Mouse (Mus musculus) kidney, embryonic 14.5 days (tissue): Measurements from ENCODE around the gene Olfr1448. TPM values are rescaled to one million over a fixed set of nuclear protein-coding genes. Genes with fewer than 3 reads are reported as not detected.
"Not testable (repeated sequence)": the region's sequence is repeated elsewhere in the genome, so short reads cannot be mapped to it uniquely, and the experiment has no call there.

ENCODE experiments used
- ATAC-seq: fragments of 200-750 bp; cut with Nextera tagmentation; 2 replicates; pipeline ENCODE4 v1.8.0; 2017; ENCODE audit warnings: moderate number of reproducible peaks, mild to moderate bottlenecking, moderate TSS enrichment, moderate library complexity; ENCODE audit not compliant: low FRiP score, low TSS enrichment
- H3K27ac ChIP-seq: fragments of 300-500 bp; sonication (generic); 2 replicates; pipeline ENCODE4 v1.5.1; 2014; ENCODE audit warnings: low read depth, mild to moderate bottlenecking, low read length, moderate library complexity, mixed read lengths
- H3K27me3 ChIP-seq: fragments of 300-500 bp; sonication (generic); 2 replicates; pipeline ENCODE4 v1.6.1; 2014; ENCODE audit warnings: mild to moderate bottlenecking, low read length; ENCODE audit not compliant: control insufficient read depth, insufficient read depth
- H3K36me3 ChIP-seq: fragments of 300-500 bp; sonication (generic); 2 replicates; pipeline ENCODE4 v1.6.1; 2014; ENCODE audit warnings: low read length, mixed read lengths; ENCODE audit not compliant: control insufficient read depth, insufficient read depth
- H3K4me1 ChIP-seq: fragments of 300-500 bp; sonication (generic); 2 replicates; pipeline ENCODE4 v1.6.1; 2014; ENCODE audit warnings: low read length, mixed read lengths; ENCODE audit not compliant: control insufficient read depth, insufficient read depth
- H3K4me2 ChIP-seq: fragments of 300-500 bp; sonication (generic); replicated peaks from 2 replicates; pipeline ENCODE4 v1.6.1; 2014; ENCODE audit warnings: low read depth, mild to moderate bottlenecking, low read length
- H3K4me3 ChIP-seq: fragments of 300-500 bp; sonication (generic); 2 replicates; pipeline ENCODE4 v1.5.1; 2014; ENCODE audit warnings: mild to moderate bottlenecking, low read length
- H3K9ac ChIP-seq: fragments of 300-500 bp; sonication (generic); 2 replicates; pipeline ENCODE4 v1.6.1; 2014; ENCODE audit warnings: low read depth, mild to moderate bottlenecking, low read length, moderate library complexity
- H3K9me3 ChIP-seq: fragments of 300-500 bp; sonication (generic); 2 replicates; pipeline ENCODE4 v1.6.1; 2016; ENCODE audit warnings: low read length; ENCODE audit not compliant: control insufficient read depth
- whole genome bisulfite sequencing: fragments of 180-500 bp; shearing (Covaris S2); extraction: QIAGEN DNeasy Blood & Tissue Kit; methylation state at CpG from one replicate; pipeline ENCODE4 v1.1.7; 2014; 5-methylcytosine and 5-hydroxymethylcytosine counted together
- polyA plus RNA-seq: library from polyadenylated mRNA; unstranded; fragments of >200 nt; fragmentation: Nextera tagmentation; extraction: Ambion mirVana; gene quantifications from 2 replicates; pipeline ENCODE4 v1.2.1, GENCODE M21; 2014

Olfr1448 gene
- polyA plus RNA-seq = not detected in 2 replicates

DNA sequence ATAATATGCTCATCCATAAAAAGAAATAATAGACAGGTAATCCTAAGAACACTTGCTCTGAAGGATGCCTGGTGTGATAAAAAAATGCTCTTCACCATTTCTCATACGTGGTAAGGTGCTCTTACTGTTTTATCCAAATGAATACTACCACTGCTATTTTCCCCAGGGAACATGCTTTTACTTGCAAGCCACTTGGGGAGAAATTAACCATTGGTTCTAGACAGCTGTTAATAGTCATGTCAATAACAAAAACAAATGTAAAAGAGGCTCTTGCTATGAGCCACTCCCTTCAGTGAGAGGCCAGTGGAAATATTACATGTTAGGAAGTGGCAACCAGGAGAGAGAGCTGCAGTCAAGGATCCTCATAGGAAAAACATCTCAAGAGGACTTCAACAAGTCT lies at the start of gene Olfr1448:
Olfr1448 (minus strand) TSS at position 101 of the 400 bp plus-strand sequence.
- 81% methylated on average over 1 of the region's 1 CpGs for whole genome bisulfite sequencing
- H3K4me3 ChIP-seq = no peak within 1 kb of the TSS
- no peaks in the 10 kb centered on the region for H3K27me3 ChIP-seq
- H3K4me2 ChIP-seq = no peak within 1 kb of the TSS
- H3K27ac ChIP-seq = no peak within 1 kb of the TSS
- no peak for ATAC-seq
- H3K36me3 ChIP-seq = no peaks in the 10 kb centered on the region
- H3K9me3 ChIP-seq = no peaks in the 10 kb centered on the region
- no peaks in the 10 kb centered on the region for H3K4me1 ChIP-seq
- H3K9ac ChIP-seq = no peak within 1 kb of the TSS

DNA sequence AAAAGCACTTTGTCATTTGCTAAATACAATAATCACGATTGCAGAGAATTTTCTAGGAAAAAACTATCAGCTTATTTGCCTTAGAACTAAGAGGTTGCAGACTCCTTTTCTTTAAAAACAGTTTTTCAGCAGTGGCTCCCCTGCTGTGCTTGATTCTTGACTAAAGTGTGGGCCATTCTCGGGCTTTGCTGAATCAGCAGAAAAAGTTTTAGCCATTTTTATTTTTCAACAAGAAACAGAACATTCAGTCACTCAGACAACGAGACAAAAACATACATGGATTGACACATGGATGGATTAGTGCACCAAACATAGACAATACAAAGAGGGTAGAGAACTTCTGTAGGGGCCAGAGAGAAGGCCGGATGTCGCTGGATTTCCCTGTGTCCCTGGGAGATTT lies 45.9 kb upstream of the Olfr1448 start:
- WGBS = 80% methylated on average over 5 of the region's 5 CpGs

DNA sequence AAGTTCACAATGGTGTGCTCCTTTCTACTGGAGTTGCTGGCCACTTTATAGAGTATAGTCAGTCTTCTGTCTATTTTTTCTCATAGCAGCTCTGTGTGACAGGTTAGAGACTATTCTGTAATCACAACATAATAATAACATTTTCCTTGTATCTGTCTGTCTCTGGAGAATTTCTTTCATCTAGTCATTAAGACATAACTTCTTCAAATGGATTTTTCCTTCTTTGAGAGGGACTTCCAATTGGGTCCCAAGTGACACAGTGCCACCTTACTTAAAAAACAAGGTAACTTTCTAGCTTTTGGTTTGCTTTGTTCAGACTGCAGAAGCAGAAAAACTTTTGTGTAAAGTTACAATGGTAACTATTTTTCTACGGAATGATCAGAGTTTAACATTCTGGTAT lies 25.7 kb upstream of the Olfr1448 start, which contains the start of gene Olfr1450:
Olfr1450 (plus strand) TSS at position 301 of the 400 bp plus-strand sequence.
- H3K36me3 ChIP-seq = no peaks in the 10 kb centered on the region
- ATAC-seq = no peak
- no peak within 1 kb of the TSS for H3K4me3 ChIP-seq
- H3K4me2 ChIP-seq = no peak within 1 kb of the TSS
- H3K4me1 ChIP-seq = no peaks in the 10 kb centered on the region
- no peak within 1 kb of the TSS for H3K27ac ChIP-seq
- 86% methylated on average over 1 of the region's 1 CpGs for WGBS
- no peaks in the 10 kb centered on the region for H3K27me3 ChIP-seq
- H3K9me3 ChIP-seq = no peaks in the 10 kb centered on the region
- no peak within 1 kb of the TSS for H3K9ac ChIP-seq

More for the DNA sequence above, 45.9 kb upstream of the Olfr1448 start:
- not testable (repeated sequence) for H3K27ac ChIP-seq, H3K4me1 ChIP-seq, H3K9ac ChIP-seq, H3K4me3 ChIP-seq, ATAC-seq, H3K36me3 ChIP-seq, H3K9me3 ChIP-seq, H3K4me2 ChIP-seq, H3K27me3 ChIP-seq

DNA sequence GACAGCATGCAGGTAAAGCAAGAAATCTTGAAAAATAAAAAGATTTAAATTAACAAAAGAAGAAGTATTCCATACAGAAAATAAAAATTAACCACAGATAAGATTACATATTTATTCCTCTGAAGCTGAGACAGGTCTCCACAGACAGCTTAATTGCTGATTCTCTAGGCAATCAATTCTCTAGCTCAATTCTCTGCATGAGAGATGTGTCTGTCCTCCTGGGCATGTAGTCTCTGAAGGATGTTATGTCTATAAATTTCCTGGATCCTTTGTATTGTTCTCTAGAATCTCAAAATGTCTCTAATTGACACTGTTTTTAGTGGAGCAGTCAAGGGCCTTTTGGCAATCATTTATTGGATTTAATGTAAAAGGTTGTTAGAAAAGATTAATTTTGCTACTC lies 6.3 kb upstream of the Olfr1448 start, which contains the start of gene Olfr1449:
Olfr1449 (plus strand) TSS at position 301 of the 400 bp plus-strand sequence.
- Histone ChIP-seq H3K36me3 (no peaks in the 10 kb centered on the region), H3K27me3 (no peaks in the 10 kb centered on the region), H3K4me3 (no peak within 1 kb of the TSS), H3K27ac (no peak within 1 kb of the TSS), H3K9ac (no peak within 1 kb of the TSS), H3K4me1 (no peaks in the 10 kb centered on the region), H3K9me3 (no peaks in the 10 kb centered on the region; the same call in 1 of the 2 replicates), H3K4me2 (no peak within 1 kb of the TSS)
- ATAC-seq = no peak

DNA sequence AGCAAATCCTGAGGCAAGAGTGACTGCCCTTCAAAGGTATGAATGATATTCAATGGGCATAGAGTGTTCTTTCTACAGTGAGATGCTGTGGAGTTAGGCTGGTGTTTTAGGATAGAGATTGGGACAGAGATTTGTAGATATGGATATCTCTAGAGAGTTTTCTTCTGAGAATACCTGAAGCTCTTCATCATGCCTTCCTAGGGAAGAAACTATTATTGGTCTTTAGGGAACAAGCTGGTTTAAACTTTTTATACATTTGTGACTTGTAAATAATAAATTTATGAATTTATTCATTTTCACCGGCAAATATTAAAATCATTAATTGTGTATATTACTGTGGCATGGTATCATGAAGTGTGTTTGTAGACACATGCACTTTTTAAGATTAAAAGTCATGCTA lies 20.6 kb downstream of the Olfr1448 start, which contains the start of gene Olfr1447:
Olfr1447 (minus strand) TSS at position 101 of the 400 bp plus-strand sequence.
- H3K36me3 ChIP-seq = no peaks in the 10 kb centered on the region
- no peak for ATAC-seq
- no peak within 1 kb of the TSS for H3K9ac ChIP-seq
- no peak within 1 kb of the TSS for H3K4me2 ChIP-seq
- no peak within 1 kb of the TSS for H3K27ac ChIP-seq
- no peaks in the 10 kb centered on the region for H3K4me1 ChIP-seq
- 90% methylated on average over 1 of the region's 1 CpGs for WGBS
- H3K9me3 ChIP-seq = no peaks in the 10 kb centered on the region
- no peak within 1 kb of the TSS for H3K4me3 ChIP-seq
- H3K27me3 ChIP-seq = no peaks in the 10 kb centered on the region

DNA sequence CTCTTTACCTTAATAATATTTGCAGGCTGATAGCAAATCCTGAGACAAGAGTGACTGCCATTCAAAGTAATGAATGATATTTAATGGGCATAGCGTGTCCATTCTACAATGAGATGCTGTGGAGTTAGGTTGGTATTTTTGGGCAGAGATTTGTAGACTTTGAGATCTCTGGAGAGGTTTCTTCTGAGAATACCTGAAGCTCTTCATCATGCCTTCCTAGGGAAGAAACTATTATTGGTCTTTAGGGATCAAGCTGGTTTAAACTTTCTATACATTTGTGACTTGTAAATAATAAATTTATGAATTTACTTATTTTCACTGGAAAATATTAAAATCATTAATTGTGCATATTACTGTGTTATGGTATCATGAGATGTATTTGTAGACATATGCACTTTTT lies 30.8 kb downstream of the Olfr1448 start, which contains the start of gene Olfr1446:
Olfr1446 (minus strand) TSS at position 101 of the 400 bp plus-strand sequence.
- no peaks in the 10 kb centered on the region for H3K4me1 ChIP-seq
- H3K9me3 ChIP-seq = no peaks in the 10 kb centered on the region
- no peak within 1 kb of the TSS for H3K9ac ChIP-seq
- H3K36me3 ChIP-seq = no peaks in the 10 kb centered on the region
- H3K27me3 ChIP-seq = no peaks in the 10 kb centered on the region
- no peak within 1 kb of the TSS for H3K4me3 ChIP-seq
- 74% methylated on average over 1 of the region's 1 CpGs for WGBS
- H3K4me2 ChIP-seq = no peak within 1 kb of the TSS
- H3K27ac ChIP-seq = no peak within 1 kb of the TSS
- ATAC-seq = no peak

DNA sequence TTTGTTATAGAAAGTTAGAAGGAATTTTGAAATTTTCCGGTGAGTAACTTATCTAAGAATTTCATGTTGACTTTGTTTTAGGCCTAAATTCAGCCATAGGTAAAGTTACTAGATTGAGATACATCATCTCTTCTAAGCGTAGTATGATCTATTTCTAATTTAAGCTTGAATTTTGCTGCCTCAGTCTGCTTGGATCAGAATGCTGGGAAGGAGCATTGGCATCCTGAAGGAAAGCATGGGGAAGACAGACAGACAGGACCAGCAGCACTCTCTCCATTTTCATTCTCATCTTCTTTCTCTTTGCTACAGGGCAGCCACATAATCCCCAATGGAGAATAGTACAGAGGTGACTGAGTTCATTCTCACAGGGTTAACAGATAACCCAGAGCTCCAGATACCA lies 40.7 kb downstream of the Olfr1448 start, which contains the start of gene Olfr1445:
Olfr1445 (plus strand) TSS at position 301 of the 400 bp plus-strand sequence.
- Histone ChIP-seq H3K4me3 (no peak within 1 kb of the TSS), H3K4me2 (no peak within 1 kb of the TSS), H3K9ac (no peak within 1 kb of the TSS), H3K4me1 (no peaks in the 10 kb centered on the region), H3K27me3 (no peaks in the 10 kb centered on the region), H3K36me3 (no peaks in the 10 kb centered on the region), H3K9me3 (no peaks in the 10 kb centered on the region), H3K27ac (no peak within 1 kb of the TSS)
- no peak for ATAC-seq
- 92% methylated on average over 2 of the region's 2 CpGs for WGBS

Other genes with a start within 250 kb of the Olfr1448 start
- not detected in 2 replicates for gene Olfr1443, start 246.3 kb downstream of the Olfr1448 start, polyA plus RNA-seq
- 19.3 and 29.0 TPM in 2 replicates for gene Keg1, start 228.6 kb downstream of the Olfr1448 start, polyA plus RNA-seq
- 0.37 and 2.3 TPM in 2 replicates for gene Cntf, start 158.8 kb downstream of the Olfr1448 start, polyA plus RNA-seq
- gene Zfp91, start 128.3 kb downstream of the Olfr1448 start, polyA plus RNA-seq = 14.6 and 18.1 TPM in 2 replicates
- 0.97 and 1.6 TPM in 2 replicates for gene Lpxn, start 128.2 kb downstream of the Olfr1448 start, polyA plus RNA-seq
- not detected in 2 replicates for gene Gm5244, start 77.7 kb downstream of the Olfr1448 start, polyA plus RNA-seq
- not detected in 2 replicates for gene Olfr1444, start 67.1 kb downstream of the Olfr1448 start, polyA plus RNA-seq
- not detected in 2 replicates for gene Olfr1445, start 40.6 kb downstream of the Olfr1448 start, polyA plus RNA-seq
- not detected in 2 replicates for gene Olfr1446, start 30.9 kb downstream of the Olfr1448 start, polyA plus RNA-seq
- not detected in 2 replicates for gene Olfr1447, start 20.7 kb downstream of the Olfr1448 start, polyA plus RNA-seq
- gene Olfr1449, start 6.4 kb upstream of the Olfr1448 start, polyA plus RNA-seq = not detected in 2 replicates
- not detected in 2 replicates for gene Olfr1450, start 25.8 kb upstream of the Olfr1448 start, polyA plus RNA-seq
- not detected in 2 replicates for gene Olfr1451, start 70.6 kb upstream of the Olfr1448 start, polyA plus RNA-seq
- gene Olfr1453, start 103.9 kb upstream of the Olfr1448 start, polyA plus RNA-seq = not detected in 2 replicates
- not detected in 2 replicates for gene Olfr1454, start 136.2 kb upstream of the Olfr1448 start, polyA plus RNA-seq
- not detected in 2 replicates for gene Olfr1457, start 173.5 kb upstream of the Olfr1448 start, polyA plus RNA-seq
- gene Olfr1458, start 182.4 kb upstream of the Olfr1448 start, polyA plus RNA-seq = not detected in 2 replicates
- gene Olfr1459, start 225.1 kb upstream of the Olfr1448 start, polyA plus RNA-seq = not detected in 2 replicates
- not detected in 2 replicates for gene Olfr1461, start 238.6 kb upstream of the Olfr1448 start, polyA plus RNA-seq